Mouse (Mus musculus) left cerebral cortex, adult 18-20 months (tissue): ENCODE results near the gene Smarca1. TPM values are rescaled to one million over a fixed set of nuclear protein-coding genes. Genes with fewer than 3 reads are reported as not detected.

Experiments
- DNase-seq, 2 experiments: peaks; one replicate each; pipeline ENCODE4 v3.0.0; 2021 to 2022; ENCODE audit warnings: low spot score in 2 of 2, mixed read lengths in 1 of 2
- total RNA-seq, 2 experiments: library from RNA; stranded (reverse); gene quantifications; 2 replicates each; pipeline ENCODE4 v1.2.3; 2021

Smarca1 gene
- total RNA-seq, 2 experiments from 2014 or later: 44.7 to 47.9 TPM

- DNase-seq: no peak
These were observed 84.1 kb downstream of the Smarca1 start for GRCm38 (mm10) chrX:47808717-47809116.

DNA sequence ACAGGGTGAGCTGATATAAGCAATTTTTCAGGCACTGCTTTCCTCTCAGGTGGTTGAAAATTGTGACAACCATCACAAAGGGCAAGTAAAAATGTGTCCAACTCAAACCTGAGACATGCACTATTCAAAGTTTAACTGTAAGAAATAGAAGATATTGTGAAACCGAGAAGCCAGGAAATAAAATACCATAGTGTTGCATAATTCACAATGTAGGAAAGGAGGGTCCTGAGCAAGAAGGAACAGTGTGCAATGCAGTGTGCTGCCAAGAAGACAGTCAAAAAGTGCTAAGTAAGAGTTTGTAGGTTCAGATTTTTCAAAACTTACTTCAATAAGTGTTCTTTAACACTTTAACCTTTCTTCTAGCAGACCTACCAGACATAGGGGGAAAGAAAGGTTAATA lies 128.3 kb downstream of the Smarca1 start:
- no peak for DNase-seq

DNA sequence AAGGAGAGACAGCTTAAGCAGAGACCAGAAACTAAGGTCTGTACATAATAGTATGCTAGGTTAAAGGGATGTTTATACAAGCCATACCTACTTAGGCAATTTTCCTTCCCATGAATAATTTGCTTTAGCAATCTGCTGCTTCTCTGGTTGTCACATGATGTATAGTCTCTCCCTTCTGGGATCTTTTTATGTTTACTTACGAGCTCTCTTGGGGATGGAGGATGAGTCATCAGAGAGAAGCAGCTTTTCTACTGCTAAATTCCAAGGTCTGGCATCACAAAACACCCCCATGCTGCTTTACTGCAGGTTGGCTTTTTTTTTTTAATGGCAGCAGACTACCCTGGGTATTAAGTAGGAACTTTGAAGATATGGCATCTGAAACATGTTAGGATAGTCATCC lies 132.6 kb downstream of the Smarca1 start:
- DNase-seq: no peak

Other genes with a start within 250 kb of the Smarca1 start
- 10 to 100 TPM; 47.8 to 52.8 TPM for gene Ocrl, start 19.4 kb upstream of the Smarca1 start, total RNA-seq
- 10 to 100 TPM; 17.5 to 18.5 TPM for gene Apln, start 141.9 kb upstream of the Smarca1 start, total RNA-seq
- under 1 TPM; 0.26 to 0.45 TPM for gene Xpnpep2, start 215.8 kb upstream of the Smarca1 start, total RNA-seq